Comparison of ENCODE assay signal across 7 mouse cellular contexts in genomic region chr12:45074042-45074601, GRCm38 (mm10). TPM values are rescaled to one million over a fixed set of nuclear protein-coding genes. Genes with fewer than 3 reads are reported as not detected.
DNase-seq lines count a peak whose midpoint lies in the region; ATAC-seq and TF ChIP-seq lines count a peak whose summit lies in the region.

No protein-coding gene starts in this region.

- TF ChIP-seq POLR2A in brain, embryonic 14.5 days (IDR thresholded peaks at IDR 0.05; ENCODE audit: borderline replicate concordance, extremely low read depth, insufficient read depth, insufficient read length, poor library complexity, severe bottlenecking): peak; percentile 49; the same call in 1 of the 2 replicates

- no peaks in the 10 kb centered on the region for H3K9me3 ChIP-seq in embryonic facial prominence, embryonic 15.5 days (replicated peaks)
- H3K9me3 ChIP-seq in heart, embryonic 12.5 days (replicated peaks): no peaks in the 10 kb centered on the region
- no peaks in the 10 kb centered on the region for H3K9me3 ChIP-seq in kidney, embryonic 16.5 days (ENCODE audit: low read length)
- H3K9me3 ChIP-seq in midbrain, embryonic 15.5 days: no peaks in the 10 kb centered on the region
- no peaks in the 10 kb centered on the region for H3K9me3 ChIP-seq in stomach, embryonic 15.5 days

- WGBS in embryonic facial prominence, embryonic 15.5 days: under 1% methylated on average over 62 of the region's 62 CpGs
- 1% methylated on average over 62 of the region's 62 CpGs for WGBS in heart, embryonic 12.5 days
- under 1% methylated on average over 56 of the region's 62 CpGs for WGBS in kidney, embryonic 16.5 days
- under 1% methylated on average over 62 of the region's 62 CpGs for WGBS in midbrain, embryonic 15.5 days
- under 1% methylated on average over 60 of the region's 62 CpGs for WGBS in stomach, embryonic 15.5 days

- H3K9ac ChIP-seq in embryonic facial prominence, embryonic 15.5 days: peak overlapping the region; percentile 53
- peak overlapping the region; percentile 81 for H3K9ac ChIP-seq in heart, embryonic 12.5 days
- peak overlapping the region; percentile 93 for H3K9ac ChIP-seq in kidney, embryonic 16.5 days (replicated peaks; ENCODE audit: low read length)
- H3K9ac ChIP-seq in midbrain, embryonic 15.5 days: peak overlapping the region; percentile 58
- peak overlapping the region; percentile 59 for H3K9ac ChIP-seq in stomach, embryonic 15.5 days

- peak overlapping the region; percentile 68 for H3K4me3 ChIP-seq in embryonic facial prominence, embryonic 15.5 days (replicated peaks)
- H3K4me3 ChIP-seq in heart, embryonic 12.5 days: peak overlapping the region; percentile 68
- peak overlapping the region; percentile 87 for H3K4me3 ChIP-seq in kidney, embryonic 16.5 days (ENCODE audit: low read length)
- peak overlapping the region; percentile 80 for H3K4me3 ChIP-seq in midbrain, embryonic 15.5 days
- peak overlapping the region; percentile 64 for H3K4me3 ChIP-seq in stomach, embryonic 15.5 days (replicated peaks)

- H3K36me3 ChIP-seq in embryonic facial prominence, embryonic 15.5 days: no peaks in the 10 kb centered on the region
- no peaks in the 10 kb centered on the region for H3K36me3 ChIP-seq in heart, embryonic 12.5 days
- H3K36me3 ChIP-seq in kidney, embryonic 16.5 days (ENCODE audit: insufficient read depth, low read length): no peaks in the 10 kb centered on the region
- H3K36me3 ChIP-seq in midbrain, embryonic 15.5 days (replicated peaks): no peaks in the 10 kb centered on the region
- H3K36me3 ChIP-seq in stomach, embryonic 15.5 days: no peaks in the 10 kb centered on the region

- H3K4me1 ChIP-seq in embryonic facial prominence, embryonic 15.5 days: peaks cover 24% of the 10 kb centered on the region
- peaks cover 22% of the 10 kb centered on the region for H3K4me1 ChIP-seq in heart, embryonic 12.5 days (replicated peaks)
- H3K4me1 ChIP-seq in kidney, embryonic 16.5 days (ENCODE audit: insufficient read depth, low read length): peaks cover 26% of the 10 kb centered on the region
- H3K4me1 ChIP-seq in midbrain, embryonic 15.5 days: peaks cover 24% of the 10 kb centered on the region
- 0 out of 2 replicates have a peak, but pooled peaks cover 3% of the 10 kb centered on the region for H3K4me1 ChIP-seq in stomach, embryonic 15.5 days

- ATAC-seq in embryonic facial prominence, embryonic 15.5 days (ENCODE audit: insufficient number of reproducible peaks, low FRiP score, low TSS enrichment, low read depth): peak; percentile 86
- ATAC-seq in heart, embryonic 12.5 days (ENCODE audit: insufficient number of reproducible peaks, low FRiP score): peak; percentile 72
- peak; percentile 80 for ATAC-seq in kidney, embryonic 16.5 days (ENCODE audit: low FRiP score, low TSS enrichment)
- ATAC-seq in midbrain, embryonic 15.5 days (replicated peaks): peak; percentile 89
- peak; percentile 69 for ATAC-seq in stomach, embryonic 15.5 days (ENCODE audit: insufficient read depth, low FRiP score, low read depth)

- peak overlapping the region; percentile 99 for H3K4me2 ChIP-seq in embryonic facial prominence, embryonic 15.5 days (replicated peaks)
- H3K4me2 ChIP-seq in heart, embryonic 12.5 days: peak overlapping the region; percentile 92
- H3K4me2 ChIP-seq in kidney, embryonic 16.5 days (replicated peaks; ENCODE audit: low read depth, low read length): peak overlapping the region; percentile 97
- peak overlapping the region; percentile 99 for H3K4me2 ChIP-seq in midbrain, embryonic 15.5 days
- peak overlapping the region; percentile 98 for H3K4me2 ChIP-seq in stomach, embryonic 15.5 days

- 0 out of 2 replicates have a peak, but pooled peaks cover 7% of the 10 kb centered on the region for H3K27me3 ChIP-seq in embryonic facial prominence, embryonic 15.5 days
- H3K27me3 ChIP-seq in heart, embryonic 12.5 days (replicated peaks): no peaks in the 10 kb centered on the region
- no peaks in the 10 kb centered on the region for H3K27me3 ChIP-seq in kidney, embryonic 16.5 days (ENCODE audit: insufficient read depth, low read length)
- peaks cover 3% of the 10 kb centered on the region; the same call in 1 of the 2 replicates for H3K27me3 ChIP-seq in midbrain, embryonic 15.5 days (replicated peaks)
- no peaks in the 10 kb centered on the region for H3K27me3 ChIP-seq in stomach, embryonic 15.5 days (replicated peaks)

- TF ChIP-seq CTCF in brain, embryonic 14.5 days (IDR thresholded peaks at IDR 0.05; ENCODE audit: borderline replicate concordance, extremely low read depth, insufficient read depth, insufficient read length): no peak

- peak; percentile 91 for DNase-seq in brain, embryonic 14.5 days (ENCODE audit: low read depth)
- DNase-seq in liver: peak; percentile 66

- peak overlapping the region; percentile 71 for H3K27ac ChIP-seq in embryonic facial prominence, embryonic 15.5 days (replicated peaks)
- peak overlapping the region; percentile 68 for H3K27ac ChIP-seq in heart, embryonic 12.5 days (ENCODE audit: poor library complexity, severe bottlenecking)
- peak overlapping the region; percentile 97 for H3K27ac ChIP-seq in kidney, embryonic 16.5 days (ENCODE audit: low read length)
- peak overlapping the region; percentile 73 for H3K27ac ChIP-seq in midbrain, embryonic 15.5 days
- H3K27ac ChIP-seq in stomach, embryonic 15.5 days: peak overlapping the region; percentile 90

RNA-seq across cellular contexts. Expression of gene Stxbp6, which starts 0.4 kb away (rescaled TPM):
- polyA plus RNA-seq in brain, embryonic 14.5 days (2012; rRNA removed): 8.3 and 11.0 TPM in 2 replicates
- 11.3 and 16.0 TPM in 2 replicates for polyA plus RNA-seq in embryonic facial prominence, embryonic 15.5 days (2015; fragmentation: Nextera tagmentation; extraction: Ambion mirVana)
- polyA plus RNA-seq in heart, embryonic 12.5 days (2016; fragmentation: Nextera tagmentation; extraction: Ambion mirVana): 11.6 and 14.4 TPM in 2 replicates
- polyA plus RNA-seq in kidney, embryonic 16.5 days (2015; fragmentation: Nextera tagmentation; extraction: Ambion mirVana): 29.1 and 35.6 TPM in 2 replicates
- polyA plus RNA-seq in midbrain, embryonic 15.5 days (2015; fragmentation: Nextera tagmentation; extraction: Ambion mirVana): 17.8 and 18.0 TPM in 2 replicates
- polyA plus RNA-seq in stomach, embryonic 15.5 days (2015; fragmentation: Nextera tagmentation; extraction: Ambion mirVana): 19.2 and 29.1 TPM in 2 replicates

Comparison
In these comparisons a context has a peak if more than half of its experiments do, and no peak if none do; other contexts are left out.
1. Peak in every context shown above with its lines: DNase-seq, ATAC-seq, H3K4me3 ChIP-seq and H3K27ac ChIP-seq.